ENCODE assay signal across 12 mouse cellular contexts in genomic region chr7:34400070-34400469, GRCm38 (mm10). TPM values are rescaled to one million over a fixed set of nuclear protein-coding genes. Genes with fewer than 3 reads are reported as not detected.
DNase-seq lines count a peak whose midpoint lies in the region; ATAC-seq and TF ChIP-seq lines count a peak whose summit lies in the region.
"Had no signal": no experiment of that assay in that cellular context is flagged by ENCODE, and none has a peak within 500 bp of the region (broad histone marks: within the 10 kb centered on the region; RNA-seq: fewer than 3 reads in every experiment).

No protein-coding gene starts in this region.

- no peak overlapping the region for H3K4me2 ChIP-seq in heart, embryonic 11.5 days
- H3K4me2 ChIP-seq: lung, embryonic 15.5 days; stomach, embryonic 15.5 days had no signal

- no peak overlapping the region for H3K9ac ChIP-seq in heart, embryonic 11.5 days (ENCODE audit: low read depth, low read length)
- H3K9ac ChIP-seq: lung, embryonic 15.5 days; stomach, embryonic 15.5 days had no signal

- peak; percentile 29; the same call in 1 of the 2 replicates for TF ChIP-seq CTCF in layer of hippocampus, adult 2 months (conservative IDR thresholded peaks at IDR 0.05)

- no peak overlapping the region for H3K27ac ChIP-seq in layer of hippocampus, adult 2 months
- H3K27ac ChIP-seq in heart, embryonic 11.5 days (ENCODE audit: low read depth, low read length) = no peak overlapping the region
- H3K27ac ChIP-seq: lung, embryonic 15.5 days; stomach, embryonic 15.5 days had no signal

- H3K9me3 ChIP-seq in heart, embryonic 11.5 days (replicated peaks; ENCODE audit: control insufficient read depth, low read length) = no peaks in the 10 kb centered on the region
- H3K9me3 ChIP-seq: lung, embryonic 15.5 days; stomach, embryonic 15.5 days had no signal

- 0 out of 2 replicates have a peak, but pooled peaks have one; percentile 29 for ATAC-seq in common myeloid progenitor, adult 5-6 weeks (replicated peaks; ENCODE audit: low read depth, poor library complexity, severe bottlenecking)
- no peak for ATAC-seq in heart, embryonic 11.5 days (replicated peaks; ENCODE audit: insufficient number of reproducible peaks, low FRiP score, low TSS enrichment)

- no peak overlapping the region for H3K4me3 ChIP-seq in layer of hippocampus, adult 2 months
- no peak overlapping the region for H3K4me3 ChIP-seq in heart, embryonic 11.5 days (ENCODE audit: low read depth, low read length)
- H3K4me3 ChIP-seq: lung, embryonic 15.5 days; stomach, embryonic 15.5 days had no signal

- H3K36me3 ChIP-seq in heart, embryonic 11.5 days (ENCODE audit: control insufficient read depth, insufficient read depth, low read length) = no peaks in the 10 kb centered on the region
- H3K36me3 ChIP-seq: lung, embryonic 15.5 days; stomach, embryonic 15.5 days had no signal

- no peak for DNase-seq in layer of hippocampus, adult 2 months (ENCODE audit: low spot score in 2 of 2)
- DNase-seq in layer of hippocampus, adult 11-12 months (ENCODE audit: low spot score) = no peak
- DNase-seq in 3T3-L1 (ENCODE audit: low read depth, low spot score) = peak; percentile 16
- DNase-seq in B cell, adult 2 months = peak; percentile 36 to 53
- DNase-seq in right cerebral cortex, postnatal 25 days = no peak
- DNase-seq in layer of hippocampus, postnatal 25 days (ENCODE audit: extremely low spot score in 1 of 2, low spot score in 1 of 2) = no peak
- DNase-seq: kidney, adult 18-20 months; layer of hippocampus, postnatal 36 days had no signal

- no peaks in the 10 kb centered on the region for H3K4me1 ChIP-seq in heart, embryonic 11.5 days (ENCODE audit: control insufficient read depth, insufficient read depth, low read length)
- H3K4me1 ChIP-seq: lung, embryonic 15.5 days; stomach, embryonic 15.5 days had no signal

- WGBS in heart, embryonic 11.5 days (ENCODE audit: insufficient replicate concordance) = 38% methylated on average over 2 of the region's 4 CpGs

- H3K27me3 ChIP-seq in heart, embryonic 11.5 days (ENCODE audit: control insufficient read depth, insufficient read depth, low read length) = no peaks in the 10 kb centered on the region
- H3K27me3 ChIP-seq: lung, embryonic 15.5 days; stomach, embryonic 15.5 days had no signal

RNA-seq across cellular contexts. Expression of gene Lsm14a, which starts 7.0 kb away (rescaled TPM):
- 10 to 100 TPM; 87.3 to 94.3 TPM for total RNA-seq in layer of hippocampus, adult 2 months (2021)
- total RNA-seq in common myeloid progenitor, adult 5-6 weeks (2017) = 64.2 and 105 TPM in 2 replicates
- polyA plus RNA-seq in heart, embryonic 11.5 days (2014; fragmentation: Nextera tagmentation; extraction: Ambion mirVana) = 41.7 and 46.4 TPM in 2 replicates
- total RNA-seq in layer of hippocampus, postnatal 25 days (2021) = 10 to 100 TPM; 70.9 to 76.2 TPM

Comparison
In these comparisons a context has a peak if more than half of its experiments do, and no peak if none do; other contexts are left out.
1. DNase-seq: peak in 3T3-L1 (single experiment) and B cell, adult 2 months (2 of 2); none in layer of hippocampus, adult 2 months (0 of 2), layer of hippocampus, adult 11-12 months (single experiment), right cerebral cortex, postnatal 25 days (single experiment) and layer of hippocampus, postnatal 25 days (0 of 2).